Mouse (Mus musculus) kidney, adult 2 months (tissue): ENCODE data around the gene Sema4b.

Experiments
- CTCF ChIP-seq: fragments of 200-500 bp; conservative IDR thresholded peaks from 2 replicates; pipeline ENCODE4 v1.5.1; 2011; ENCODE audit warnings: low read depth, mild to moderate bottlenecking, control low read depth, low read length, moderate library complexity, mixed read lengths; ENCODE audit not compliant: insufficient read depth, insufficient read length
- POLR2A ChIP-seq: fragments of 200-500 bp; IDR thresholded peaks from one replicate; pipeline ENCODE4 v1.6.1; 2011; ENCODE audit warnings: low read depth, low read length, control low read depth

DNA sequence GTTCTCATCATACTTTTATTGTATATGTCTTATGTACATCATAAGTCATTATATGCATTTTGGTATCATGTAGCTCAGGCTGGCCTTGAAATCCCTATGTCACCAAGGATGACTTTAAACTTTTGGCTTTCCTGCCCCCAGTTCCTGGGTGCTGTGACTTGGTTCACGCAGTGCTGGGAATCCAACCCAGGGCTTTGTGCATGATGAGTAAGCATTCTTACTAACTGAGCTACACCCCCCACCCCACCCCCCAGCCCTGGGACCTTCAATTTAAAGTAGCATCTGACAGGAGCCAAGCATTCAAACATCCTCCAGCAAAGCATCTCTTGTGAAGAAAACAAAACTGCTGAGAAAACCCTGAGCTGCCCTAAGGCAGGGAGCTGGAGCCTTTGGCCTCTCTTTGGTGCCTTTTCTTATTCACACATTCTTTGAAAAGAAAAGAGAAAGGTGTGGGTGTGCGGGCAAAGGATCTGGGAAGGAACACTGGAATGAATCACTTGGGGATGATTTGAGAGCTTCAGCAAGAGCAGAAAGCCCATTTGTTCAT lies 2.0 kb downstream of the Sema4b start:
- TF ChIP-seq POLR2A: no peak
- no peak for TF ChIP-seq CTCF
